Mouse (Mus musculus) intestine, embryonic 14.5 days (tissue): ENCODE measurements around the gene Ddx50. TPM values are rescaled to one million over a fixed set of nuclear protein-coding genes. Genes with fewer than 3 reads are reported as not detected.

Experiments used
- ATAC-seq: fragments of 200-750 bp; cut with Nextera tagmentation; replicated peaks from 2 replicates; pipeline ENCODE4 v1.8.0; 2017; ENCODE audit warnings: low read depth, moderate number of reproducible peaks, moderate TSS enrichment, moderate library complexity; ENCODE audit not compliant: low FRiP score, low TSS enrichment
- DNase-seq: peaks from one replicate; pipeline ENCODE4 v3.0.0-alpha.2; 2018; ENCODE audit warnings: low spot score
- H3K27ac ChIP-seq: fragments of 300-500 bp; sonication (generic); 2 replicates; pipeline ENCODE4 v1.5.1; 2014; ENCODE audit warnings: low read depth, mild to moderate bottlenecking, control low read depth
- H3K27me3 ChIP-seq: fragments of 300-500 bp; sonication (generic); replicated peaks from 2 replicates; pipeline ENCODE4 v1.6.1; 2014; ENCODE audit warnings: low read length, control low read depth; ENCODE audit not compliant: control insufficient read depth, insufficient read depth
- H3K36me3 ChIP-seq: fragments of 300-500 bp; sonication (generic); 2 replicates; pipeline ENCODE4 v1.6.1; 2014; ENCODE audit warnings: low read length, control low read depth; ENCODE audit not compliant: control insufficient read depth, insufficient read depth
- H3K4me1 ChIP-seq: fragments of 300-500 bp; sonication (generic); replicated peaks from 2 replicates; pipeline ENCODE4 v1.6.1; 2014; ENCODE audit warnings: low read length, control low read depth, mixed read lengths; ENCODE audit not compliant: control insufficient read depth, insufficient read depth
- H3K4me2 ChIP-seq: fragments of 300-500 bp; sonication (generic); 2 replicates; pipeline ENCODE4 v1.6.1; 2014; ENCODE audit warnings: low read length
- H3K4me3 ChIP-seq: fragments of 300-500 bp; sonication (generic); 2 replicates; pipeline ENCODE4 v1.5.1; 2014; ENCODE audit warnings: low read depth, low read length, control low read depth, mixed read lengths
- H3K9ac ChIP-seq: fragments of 300-500 bp; sonication (generic); 2 replicates; pipeline ENCODE4 v1.6.1; 2014; ENCODE audit warnings: mild to moderate bottlenecking, low read length
- H3K9me3 ChIP-seq: fragments of 300-500 bp; sonication (generic); 2 replicates; pipeline ENCODE4 v1.6.1; 2016; ENCODE audit warnings: low read length, control low read depth; ENCODE audit not compliant: control insufficient read depth
- WGBS: fragments of 180-500 bp; shearing (Covaris S2); extraction: QIAGEN DNeasy Blood & Tissue Kit; methylation state at CpG from one replicate; pipeline ENCODE4 v1.1.7; 2014; 5-methylcytosine and 5-hydroxymethylcytosine counted together
- polyA plus RNA-seq: library from polyadenylated mRNA; unstranded; fragments of >200 nt; fragmentation: Nextera tagmentation; extraction: Ambion mirVana; gene quantifications from 2 replicates; pipeline ENCODE4 v1.2.1, GENCODE M21; 2014

Gene Ddx50
- 123 and 129 TPM in 2 replicates for polyA plus RNA-seq

- DNase-seq (peak; percentile 99), ATAC-seq (peak; percentile 100)
- peak within 1 kb of the TSS; percentile 94 for H3K27ac ChIP-seq
- H3K27me3 ChIP-seq: no peaks in the 10 kb centered on the region
- H3K9me3 ChIP-seq: no peaks in the 10 kb centered on the region
- H3K4me2 ChIP-seq: peak within 1 kb of the TSS; percentile 88
- peak within 1 kb of the TSS; percentile 91 for H3K9ac ChIP-seq
- under 1% methylated on average over 87 of the region's 89 CpGs for WGBS
- H3K36me3 ChIP-seq: peaks cover 20% of the 10 kb centered on the region
- H3K4me3 ChIP-seq: peak within 1 kb of the TSS; percentile 91
- peaks cover 10% of the 10 kb centered on the region for H3K4me1 ChIP-seq
Measured at GRCm38 (mm10) chr10:62650881-62651810, at the start of gene Ddx50. Ddx50 (minus strand) TSS chr10:62651218.

- H3K9me3 ChIP-seq: no peaks in the 10 kb centered on the region
- ATAC-seq (no peak), DNase-seq (no peak)
- H3K36me3 ChIP-seq: no peaks in the 10 kb centered on the region
- H3K4me3 ChIP-seq: no peak overlapping the region
- no peak overlapping the region for H3K9ac ChIP-seq
- no peaks in the 10 kb centered on the region for H3K27me3 ChIP-seq
- H3K4me1 ChIP-seq: no peaks in the 10 kb centered on the region
- WGBS: 54% methylated on average over 8 of the region's 8 CpGs
- H3K27ac ChIP-seq: no peak overlapping the region
- H3K4me2 ChIP-seq: no peak overlapping the region
Measured at GRCm38 (mm10) chr10:62692771-62693170, 41.8 kb upstream of the Ddx50 start.

- 79% methylated on average over 3 of the region's 3 CpGs for WGBS
- no peak for ATAC-seq
Measured at GRCm38 (mm10) chr10:62692244-62692643, 41.2 kb upstream of the Ddx50 start.

GRCm38 (mm10) chr10:62687032-62687674, 36.1 kb upstream of the Ddx50 start:
- H3K27ac ChIP-seq: no peak overlapping the region
- ATAC-seq: no peak
- H3K9me3 ChIP-seq: no peaks in the 10 kb centered on the region
- 85% methylated on average over 15 of the region's 15 CpGs for WGBS
- H3K36me3 ChIP-seq: no peaks in the 10 kb centered on the region
- H3K27me3 ChIP-seq: no peaks in the 10 kb centered on the region
- H3K4me3 ChIP-seq: no peak overlapping the region
- no peak overlapping the region for H3K9ac ChIP-seq
- peak; percentile 50 for DNase-seq
- no peak overlapping the region for H3K4me2 ChIP-seq
- H3K4me1 ChIP-seq: no peaks in the 10 kb centered on the region

More at GRCm38 (mm10) chr10:62692244-62692643, 41.2 kb upstream of the Ddx50 start:
- H3K4me1 ChIP-seq: no peaks in the 10 kb centered on the region
- no peak overlapping the region for H3K27ac ChIP-seq
- no peaks in the 10 kb centered on the region for H3K9me3 ChIP-seq
- no peak overlapping the region for H3K4me2 ChIP-seq
- H3K36me3 ChIP-seq: no peaks in the 10 kb centered on the region
- H3K27me3 ChIP-seq: no peaks in the 10 kb centered on the region
- no peak overlapping the region for H3K9ac ChIP-seq
- no peak overlapping the region for H3K4me3 ChIP-seq
- no peak for DNase-seq

GRCm38 (mm10) chr10:62683043-62683442, 32.0 kb upstream of the Ddx50 start:
- Histone ChIP-seq H3K9ac (no peak overlapping the region), H3K36me3 (no peaks in the 10 kb centered on the region), H3K27ac (no peak overlapping the region), H3K27me3 (no peaks in the 10 kb centered on the region), H3K4me3 (no peak overlapping the region), H3K4me1 (no peaks in the 10 kb centered on the region), H3K9me3 (peaks cover 3% of the 10 kb centered on the region; the same call in 1 of the 2 replicates), H3K4me2 (no peak overlapping the region)
- DNase-seq: no peak
- WGBS: 43% methylated on average over 5 of the region's 5 CpGs
- 0 out of 2 replicates have a peak, but pooled peaks have one; percentile 55 for ATAC-seq

- H3K4me1 ChIP-seq: no peaks in the 10 kb centered on the region
- ATAC-seq (no peak), DNase-seq (no peak)
- no peaks in the 10 kb centered on the region for H3K36me3 ChIP-seq
- H3K27me3 ChIP-seq: no peaks in the 10 kb centered on the region
- H3K27ac ChIP-seq: no peak overlapping the region
- H3K9ac ChIP-seq: no peak overlapping the region
- H3K9me3 ChIP-seq: peaks cover 3% of the 10 kb centered on the region; the same call in 1 of the 2 replicates
- 79% methylated on average over 1 of the region's 1 CpGs for WGBS
- no peak overlapping the region for H3K4me2 ChIP-seq
- H3K4me3 ChIP-seq: no peak overlapping the region
Measured at GRCm38 (mm10) chr10:62679833-62680232, 28.8 kb upstream of the Ddx50 start.

GRCm38 (mm10) chr10:62677329-62677728, 26.3 kb upstream of the Ddx50 start:
- H3K9me3 ChIP-seq: peaks cover 3% of the 10 kb centered on the region; the same call in 1 of the 2 replicates
- no peak for ATAC-seq
- H3K4me2 ChIP-seq: no peak overlapping the region
- no peak overlapping the region for H3K4me3 ChIP-seq
- H3K4me1 ChIP-seq: no peaks in the 10 kb centered on the region
- no peak overlapping the region for H3K9ac ChIP-seq
- no peaks in the 10 kb centered on the region for H3K27me3 ChIP-seq
- no peaks in the 10 kb centered on the region for H3K36me3 ChIP-seq
- WGBS: 83% methylated on average over 5 of the region's 5 CpGs
- no peak overlapping the region for H3K27ac ChIP-seq
- DNase-seq: no peak

- Histone ChIP-seq H3K9me3 (peaks cover 3% of the 10 kb centered on the region; the same call in 1 of the 2 replicates), H3K4me3 (no peak overlapping the region), H3K36me3 (no peaks in the 10 kb centered on the region), H3K27ac (no peak overlapping the region), H3K9ac (no peak overlapping the region), H3K4me1 (no peaks in the 10 kb centered on the region), H3K4me2 (no peak overlapping the region), H3K27me3 (no peaks in the 10 kb centered on the region)
- WGBS: 80% methylated on average over 6 of the region's 6 CpGs
- no peak for ATAC-seq
- DNase-seq: no peak
Measured at GRCm38 (mm10) chr10:62676196-62676595, 25.2 kb upstream of the Ddx50 start.
